Mouse (Mus musculus): ENCODE measurements around the gene Ewsr1. TPM values are rescaled to one million over a fixed set of nuclear protein-coding genes. Genes with fewer than 3 reads are reported as not detected.
A peak's percentile ranks its signal among the peaks of the same experiment; 100 is the strongest.

The Ewsr1 gene
- 10 to 100 TPM; 89.7 to 92.3 TPM for total RNA-seq (2021)
- 164 and 193 TPM in 2 replicates for polyA plus RNA-seq (2012; rRNA removed)
- long read RNA-seq, transcript Ewsr1-203 (17 exons, 2,588 nt), result major isoform, 67 of 131 reads
- long read RNA-seq, partial matches to known transcripts, result 11 of 131 reads
- long read RNA-seq, other reads (novel, unspliced or antisense), result 53 of 131 reads

DNA sequence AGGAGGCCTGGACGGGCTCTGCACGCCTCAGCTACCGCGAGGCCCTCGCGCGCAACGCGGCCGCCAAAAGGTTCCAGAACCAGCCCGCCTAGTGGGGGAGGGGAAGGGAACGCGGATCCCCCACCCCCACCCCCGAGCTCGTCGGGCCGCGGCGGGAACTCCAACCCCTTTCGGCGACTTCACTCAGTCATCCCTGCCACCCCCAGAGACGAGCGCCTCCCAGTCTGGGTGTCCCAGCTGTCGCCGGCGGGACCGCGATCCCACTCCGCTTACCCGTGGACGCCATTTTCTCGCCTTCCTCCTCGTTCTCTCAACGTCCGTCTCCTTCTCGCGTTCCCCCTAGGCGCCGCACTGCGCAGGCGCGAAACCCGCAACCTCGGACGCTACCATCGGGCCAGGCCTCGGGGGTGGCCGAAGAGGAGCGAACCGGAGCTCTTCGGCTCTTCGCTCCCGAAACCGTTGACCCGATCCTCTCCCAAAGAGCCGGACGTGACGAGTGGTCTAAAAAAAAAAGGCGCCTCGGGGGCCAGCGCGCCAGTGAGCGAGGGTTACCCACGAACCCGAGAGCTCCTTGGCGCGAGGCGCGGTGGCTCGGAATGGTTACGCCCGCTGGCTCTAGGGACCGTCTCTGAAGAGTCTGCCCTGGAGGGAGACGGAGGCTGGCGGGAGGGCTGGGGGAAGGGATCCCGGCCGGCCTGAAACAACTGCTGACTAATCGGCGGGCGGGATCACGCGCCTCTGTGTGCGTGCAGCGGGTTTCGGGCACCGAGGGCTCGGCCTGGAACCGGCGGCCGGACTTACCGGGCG, at the start of gene Ewsr1, which contains the start of gene Rhbdd3:
Gene Ewsr1 (minus strand): TSS at position 531 of the 807 bp plus-strand sequence.
Gene Rhbdd3 (plus strand): TSS at position 191 of the 807 bp plus-strand sequence.
- peak within 1 kb of the TSS; percentile 98 for H3K4me3 ChIP-seq
- under 1% methylated on average over 92 of the region's 92 CpGs for WGBS
- intact Hi-C loops (cut with DNase I), result loop anchor here (2.0 to 5.0 kb wide), 2 partner anchors 34 to 1002 kb away; partner anchors contain the start of genes Gas2l1 and Mtfp1
- TF ChIP-seq EP300 (IDR thresholded peaks at IDR 0.05; ENCODE audit: insufficient read depth, low read depth, low read length), result 0 out of 2 replicates have a peak, but pooled peaks have one; percentile 38
- TF ChIP-seq POLR2A (IDR thresholded peaks at IDR 0.05; ENCODE audit: insufficient read depth, low read depth, low read length), result peak; percentile 93
- TF ChIP-seq CTCF (IDR thresholded peaks at IDR 0.05), result no peak
- DNase-seq, result peak; percentile 97 to 99
- H3K27ac ChIP-seq, result peak within 1 kb of the TSS; percentile 100
- H3K36me3 ChIP-seq (ENCODE audit: control insufficient read depth, insufficient read depth, low read length), result peaks cover 5% of the 10 kb centered on the region; the same call in 1 of the 2 replicates
- H3K79me2 ChIP-seq (replicated peaks; ENCODE audit: control insufficient read depth, insufficient read depth, low read length), result peaks cover 3% of the 10 kb centered on the region
- H3K4me1 ChIP-seq (ENCODE audit: control insufficient read depth, insufficient read depth, low read length), result peaks cover 6% of the 10 kb centered on the region
- no peaks in the 10 kb centered on the region for H3K27me3 ChIP-seq (ENCODE audit: control insufficient read depth, insufficient read depth, low read length)
- H3K9ac ChIP-seq (ENCODE audit: low read depth, low read length), result peak within 1 kb of the TSS; percentile 82

DNA sequence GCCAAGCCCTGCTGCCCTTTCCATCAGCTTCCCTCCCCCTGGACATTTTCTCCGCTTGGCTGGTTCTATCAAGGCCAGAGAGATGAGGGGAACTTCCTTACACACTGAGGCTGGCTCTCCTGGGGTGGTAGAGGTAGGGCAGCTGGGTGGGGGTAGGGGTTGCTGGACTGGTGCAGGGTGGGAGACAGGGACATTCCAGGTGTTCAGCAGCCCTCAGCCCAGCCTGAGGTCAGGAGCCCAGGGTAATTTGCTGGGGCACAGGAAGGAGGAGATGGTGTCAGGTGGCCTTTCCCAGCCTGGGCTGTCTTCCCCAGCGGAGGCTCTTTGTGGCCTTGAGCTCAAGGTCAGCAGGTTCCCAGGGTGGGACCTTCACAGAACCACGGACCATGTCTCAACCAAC, 46.5 kb upstream of the Ewsr1 start:
- H3K4me3 ChIP-seq, result no peak overlapping the region
- no peaks in the 10 kb centered on the region for H3K79me2 ChIP-seq (replicated peaks; ENCODE audit: control insufficient read depth, insufficient read depth, low read length)
- DNase-seq, result no peak
- TF ChIP-seq POLR2A (IDR thresholded peaks at IDR 0.05; ENCODE audit: insufficient read depth, low read depth, low read length), result no peak
- TF ChIP-seq EP300 (IDR thresholded peaks at IDR 0.05; ENCODE audit: insufficient read depth, low read depth, low read length), result no peak
- TF ChIP-seq CTCF (IDR thresholded peaks at IDR 0.05), result no peak
- no peaks in the 10 kb centered on the region for H3K27me3 ChIP-seq (ENCODE audit: control insufficient read depth, insufficient read depth, low read length)
- H3K27ac ChIP-seq, result no peak overlapping the region
- WGBS, result 82% methylated on average over 3 of the region's 3 CpGs
- no peaks in the 10 kb centered on the region for H3K36me3 ChIP-seq (ENCODE audit: control insufficient read depth, insufficient read depth, low read length)
- no peak overlapping the region for H3K9ac ChIP-seq (ENCODE audit: low read depth, low read length)
- intact Hi-C loops (cut with DNase I), result no loop called here
- peaks cover 8% of the 10 kb centered on the region for H3K4me1 ChIP-seq (ENCODE audit: control insufficient read depth, insufficient read depth, low read length)

DNA sequence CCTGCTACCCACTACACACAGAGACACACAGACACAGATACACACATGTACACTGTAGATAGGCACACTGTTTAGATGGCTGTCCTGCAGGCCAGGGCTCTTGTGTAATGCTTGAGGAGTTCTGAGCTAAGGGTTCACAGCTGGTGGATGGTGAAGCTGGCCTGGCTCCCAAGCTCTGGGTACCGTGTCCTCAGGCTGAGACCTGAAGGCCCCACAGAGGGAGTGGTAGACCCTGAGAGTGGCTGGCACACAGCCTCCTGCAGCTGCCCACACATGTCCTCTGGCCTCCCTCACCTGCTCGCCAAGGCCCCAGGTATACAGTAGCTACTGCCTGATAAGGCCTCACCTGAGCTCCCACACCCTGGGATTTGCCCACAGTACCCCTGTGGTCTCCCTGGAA, 42.9 kb upstream of the Ewsr1 start:
- H3K36me3 ChIP-seq (ENCODE audit: control insufficient read depth, insufficient read depth, low read length), result no peaks in the 10 kb centered on the region
- H3K4me3 ChIP-seq, result no peak overlapping the region
- WGBS, result 85% methylated on average over 2 of the region's 2 CpGs
- no peaks in the 10 kb centered on the region for H3K27me3 ChIP-seq (ENCODE audit: control insufficient read depth, insufficient read depth, low read length)
- DNase-seq, result no peak
- peaks cover 12% of the 10 kb centered on the region for H3K4me1 ChIP-seq (ENCODE audit: control insufficient read depth, insufficient read depth, low read length)
- H3K79me2 ChIP-seq (replicated peaks; ENCODE audit: control insufficient read depth, insufficient read depth, low read length), result no peaks in the 10 kb centered on the region
- intact Hi-C loops (cut with DNase I), result no loop called here
- no peak overlapping the region for H3K9ac ChIP-seq (ENCODE audit: low read depth, low read length)
- TF ChIP-seq EP300 (IDR thresholded peaks at IDR 0.05; ENCODE audit: insufficient read depth, low read depth, low read length) (no peak), CTCF (IDR thresholded peaks at IDR 0.05) (no peak), POLR2A (IDR thresholded peaks at IDR 0.05; ENCODE audit: insufficient read depth, low read depth, low read length) (no peak)
- H3K27ac ChIP-seq, result no peak overlapping the region

DNA sequence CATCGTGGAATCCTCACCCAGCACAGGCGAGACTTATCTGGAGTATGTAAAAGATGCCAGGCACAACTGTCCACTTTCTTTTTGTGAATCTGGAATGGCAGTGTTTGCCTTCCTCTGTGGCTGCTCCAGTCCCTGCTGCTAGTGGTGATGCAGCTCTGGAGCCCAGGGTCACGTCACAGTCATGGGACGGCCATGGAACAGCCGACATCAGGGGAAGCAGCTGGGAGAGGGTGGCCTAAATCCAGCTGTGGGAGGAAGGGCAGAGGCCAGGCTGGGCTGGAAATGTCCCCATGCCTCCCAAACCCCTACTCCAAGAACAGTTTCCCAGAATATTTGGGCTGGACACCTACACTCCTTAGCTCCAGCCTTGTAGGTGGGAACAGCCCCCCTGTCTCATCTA, 42.2 kb upstream of the Ewsr1 start:
- intact Hi-C loops (cut with DNase I), result no loop called here
- peak in 1 of 2 experiments; percentile 44 for DNase-seq
- no peak overlapping the region for H3K9ac ChIP-seq (ENCODE audit: low read depth, low read length)
- no peak overlapping the region for H3K4me3 ChIP-seq
- TF ChIP-seq EP300 (IDR thresholded peaks at IDR 0.05; ENCODE audit: insufficient read depth, low read depth, low read length), result 0 out of 2 replicates have a peak, but pooled peaks have one; percentile 56
- TF ChIP-seq POLR2A (IDR thresholded peaks at IDR 0.05; ENCODE audit: insufficient read depth, low read depth, low read length), result no peak
- no peak for TF ChIP-seq CTCF (IDR thresholded peaks at IDR 0.05)
- 29% methylated on average over 5 of the region's 5 CpGs for WGBS
- H3K36me3 ChIP-seq (ENCODE audit: control insufficient read depth, insufficient read depth, low read length), result no peaks in the 10 kb centered on the region
- H3K4me1 ChIP-seq (ENCODE audit: control insufficient read depth, insufficient read depth, low read length), result peaks cover 12% of the 10 kb centered on the region
- H3K79me2 ChIP-seq (replicated peaks; ENCODE audit: control insufficient read depth, insufficient read depth, low read length), result no peaks in the 10 kb centered on the region
- H3K27me3 ChIP-seq (ENCODE audit: control insufficient read depth, insufficient read depth, low read length), result no peaks in the 10 kb centered on the region
- H3K27ac ChIP-seq, result peak overlapping the region; percentile 18; the same call in 1 of the 2 replicates

DNA sequence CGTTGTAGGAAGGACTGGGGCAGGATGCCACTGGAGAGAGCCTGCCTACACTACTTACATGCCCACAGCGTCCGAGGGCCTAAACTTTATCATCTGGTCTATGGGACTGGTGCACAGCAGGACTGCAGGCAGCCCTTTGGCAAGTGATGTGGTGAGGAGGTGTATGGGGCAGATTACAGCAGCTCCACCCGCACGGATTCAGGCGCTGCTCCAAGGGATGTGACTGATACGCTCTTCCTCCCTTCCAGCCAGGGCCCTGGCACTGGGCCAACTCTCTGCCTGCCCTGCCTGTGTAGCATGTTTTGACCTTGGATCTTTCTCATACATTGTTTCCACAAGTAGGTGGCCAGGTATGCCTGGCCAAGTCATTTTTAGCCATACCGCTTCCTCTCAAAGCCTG, 41.6 kb upstream of the Ewsr1 start:
- H3K27me3 ChIP-seq (ENCODE audit: control insufficient read depth, insufficient read depth, low read length), result no peaks in the 10 kb centered on the region
- DNase-seq, result peak; percentile 72 to 84
- H3K27ac ChIP-seq, result peak overlapping the region; percentile 18; the same call in 1 of the 2 replicates
- peaks cover 12% of the 10 kb centered on the region for H3K4me1 ChIP-seq (ENCODE audit: control insufficient read depth, insufficient read depth, low read length)
- no peaks in the 10 kb centered on the region for H3K36me3 ChIP-seq (ENCODE audit: control insufficient read depth, insufficient read depth, low read length)
- no peaks in the 10 kb centered on the region for H3K79me2 ChIP-seq (replicated peaks; ENCODE audit: control insufficient read depth, insufficient read depth, low read length)
- TF ChIP-seq EP300 (IDR thresholded peaks at IDR 0.05; ENCODE audit: insufficient read depth, low read depth, low read length), result no peak
- TF ChIP-seq CTCF (IDR thresholded peaks at IDR 0.05), result no peak
- no peak for TF ChIP-seq POLR2A (IDR thresholded peaks at IDR 0.05; ENCODE audit: insufficient read depth, low read depth, low read length)
- no peak overlapping the region for H3K9ac ChIP-seq (ENCODE audit: low read depth, low read length)
- H3K4me3 ChIP-seq, result no peak overlapping the region
- 14% methylated on average over 8 of the region's 8 CpGs for WGBS
- intact Hi-C loops (cut with DNase I), result no loop called here

Data from heart, adult 2 months (tissue).